Mouse (Mus musculus) erythroid progenitor cell, adult 5-6 weeks (primary cell): ENCODE measurements around the gene Usp13. TPM values are rescaled to one million over a fixed set of nuclear protein-coding genes. Genes with fewer than 3 reads are reported as not detected.

Source experiments
- ATAC-seq: replicated peaks from 2 replicates; pipeline ENCODE4 v1.8.0; 2016; ENCODE audit warnings: moderate number of reproducible peaks, mild to moderate bottlenecking, moderate TSS enrichment, inconsistent platforms; ENCODE audit not compliant: poor library complexity, low FRiP score, severe bottlenecking
- total RNA-seq, 2 experiments: library from RNA; stranded (forward) in 1 of 2; stranded (reverse) in 1 of 2; fragments of 150-400 nt in 1 of 2; fragments of 186-747, 209-891 nt in 1 of 2; gene quantifications; 2 replicates each; pipeline versions ENCODE4 v1.2.3 to v1.2.4; 2015 to 2017; ENCODE audit warnings: low replicate concordance in 2 of 2

The Usp13 gene
- total RNA-seq (2015; ENCODE audit: low replicate concordance): not detected in 2 replicates
- not detected in 2 replicates for total RNA-seq (2017; ENCODE audit: low replicate concordance)

- no peak for ATAC-seq
Measured at GRCm38 (mm10) chr3:32817357-32818326, at the start of gene Usp13. TSS of gene Usp13 (plus strand) at chr3:32817546.

- ATAC-seq: no peak
Measured at GRCm38 (mm10) chr3:32770781-32771180, 46.6 kb upstream of the Usp13 start.

GRCm38 (mm10) chr3:32817001-32817356 lies 367 bp upstream of the Usp13 start:
- ATAC-seq: no peak

GRCm38 (mm10) chr3:32818327-32818900 lies 1.1 kb downstream of the Usp13 start:
- ATAC-seq: no peak

GRCm38 (mm10) chr3:32822620-32823019 lies 5.3 kb downstream of the Usp13 start:
- ATAC-seq: no peak

- ATAC-seq: no peak
Measured at GRCm38 (mm10) chr3:32824923-32825322, 7.6 kb downstream of the Usp13 start.

- no peak for ATAC-seq
Measured at GRCm38 (mm10) chr3:32825964-32826479, 8.7 kb downstream of the Usp13 start.

- no peak for ATAC-seq
Measured at GRCm38 (mm10) chr3:32826701-32827100, 9.4 kb downstream of the Usp13 start.

- no peak for ATAC-seq
Measured at GRCm38 (mm10) chr3:32833871-32834270, 16.5 kb downstream of the Usp13 start.

GRCm38 (mm10) chr3:32837847-32838246 lies 20.5 kb downstream of the Usp13 start:
- ATAC-seq: no peak

- ATAC-seq: no peak
Measured at GRCm38 (mm10) chr3:32856362-32857107, 39.2 kb downstream of the Usp13 start.

- no peak for ATAC-seq
Measured at GRCm38 (mm10) chr3:32871081-32871480, 53.7 kb downstream of the Usp13 start.

GRCm38 (mm10) chr3:32886386-32886785 lies 69.0 kb downstream of the Usp13 start:
- no peak for ATAC-seq

GRCm38 (mm10) chr3:32888886-32889285 lies 71.5 kb downstream of the Usp13 start:
- no peak for ATAC-seq

GRCm38 (mm10) chr3:32890174-32890573 lies 72.8 kb downstream of the Usp13 start:
- ATAC-seq: no peak

GRCm38 (mm10) chr3:32903462-32903861 lies 86.1 kb downstream of the Usp13 start:
- ATAC-seq: no peak

GRCm38 (mm10) chr3:32904599-32904998 lies 87.3 kb downstream of the Usp13 start:
- ATAC-seq: no peak

GRCm38 (mm10) chr3:32905850-32906779 lies 88.8 kb downstream of the Usp13 start:
- ATAC-seq: no peak

GRCm38 (mm10) chr3:32908400-32908799 lies 91.1 kb downstream of the Usp13 start:
- ATAC-seq: no peak
